Mouse (Mus musculus) CH12.LX (cell line): ENCODE results near the gene Cx3cl1. TPM values are rescaled to one million over a fixed set of nuclear protein-coding genes. Genes with fewer than 3 reads are reported as not detected.
A peak's percentile ranks its signal among the peaks of the same experiment; 100 is the strongest.

Experiments used
- DNase-seq: peaks from one replicate; pipeline ENCODE4 v3.0.0-alpha.2; 2013; ENCODE audit errors: extremely low read depth
- H3K27ac ChIP-seq: 2 replicates; pipeline ENCODE4 v1.5.1; 2012; ENCODE audit warnings: low read depth, mild to moderate bottlenecking, control low read depth, moderate library complexity; ENCODE audit not compliant: insufficient read depth
- H3K27me3 ChIP-seq: replicated peaks from 2 replicates; pipeline ENCODE3; 2012; ENCODE audit warnings: inconsistent platforms
- H3K36me3 ChIP-seq, 2 experiments: replicated peaks in 1 of 2; 2 replicates each; pipeline versions ENCODE3 to v1.6.1; 2012; ENCODE audit warnings: inconsistent platforms in 1 of 2, low read length in 1 of 2, mild to moderate bottlenecking in 1 of 2, mixed read lengths in 1 of 2, moderate library complexity in 1 of 2; ENCODE audit not compliant: control insufficient read depth in 1 of 2, insufficient read depth in 1 of 2
- H3K4me1 ChIP-seq, 2 experiments: 2 replicates each; pipeline ENCODE4 v1.6.1; 2012; ENCODE audit warnings: inconsistent platforms in 1 of 2, moderate library complexity in 1 of 2; ENCODE audit not compliant: insufficient read depth in 2 of 2, control insufficient read depth in 1 of 2
- H3K4me2 ChIP-seq: 2 replicates; pipeline ENCODE4 v1.6.1; 2012; ENCODE audit warnings: low read depth, mild to moderate bottlenecking, control low read depth; ENCODE audit not compliant: poor library complexity, insufficient read depth, severe bottlenecking
- H3K4me3 ChIP-seq, 3 experiments: fragments of 150-350 bp in 1 of 3; sonication (generic) in 1 of 3; replicated peaks in 1 of 3; 2 replicates each; pipeline versions ENCODE3 to v1.5.1; 2011 to 2012; ENCODE audit warnings: low read depth in 2 of 3, low read length in 2 of 3, mild to moderate bottlenecking in 2 of 3, moderate library complexity in 2 of 3, control low read depth in 1 of 3, improper control_type of control experiment in 1 of 3, inconsistent platforms in 1 of 3, mixed read lengths in 1 of 3; ENCODE audit not compliant: poor library complexity in 1 of 3
- H3K79me2 ChIP-seq: replicated peaks from 2 replicates; pipeline ENCODE4 v1.6.1; 2012; ENCODE audit warnings: mild to moderate bottlenecking, moderate library complexity; ENCODE audit not compliant: control insufficient read depth, poor library complexity, insufficient read depth, severe bottlenecking; ENCODE audit errors: extremely low read depth
- H3K9ac ChIP-seq: 2 replicates; pipeline ENCODE4 v1.6.1; 2012; ENCODE audit warnings: low read depth, mild to moderate bottlenecking, control low read depth, moderate library complexity; ENCODE audit not compliant: insufficient read depth
- H3K9me3 ChIP-seq: replicated peaks from 2 replicates; pipeline ENCODE3; 2012; ENCODE audit warnings: low read length, inconsistent platforms, mixed read lengths
- BHLHE40 ChIP-seq: IDR thresholded peaks from 2 replicates; pipeline ENCODE4 v1.6.1; 2011; ENCODE audit warnings: mild to moderate bottlenecking, low read depth, low read length, improper control_type of control experiment
- CHD2 ChIP-seq: IDR thresholded peaks from 2 replicates; pipeline ENCODE4 v1.6.1; 2011; ENCODE audit warnings: low read length, improper control_type of control experiment
- ELF1 ChIP-seq: IDR thresholded peaks from 2 replicates; pipeline ENCODE4 v1.6.1; 2014; ENCODE audit warnings: low read depth, mild to moderate bottlenecking, inconsistent platforms, low read length, improper control_type of control experiment
- EP300 ChIP-seq: IDR thresholded peaks from 2 replicates; pipeline ENCODE4 v1.6.1; 2011; ENCODE audit warnings: low read length, improper control_type of control experiment
- GABPA ChIP-seq: IDR thresholded peaks from 2 replicates; pipeline ENCODE4 v1.6.1; 2012; ENCODE audit warnings: low read depth, low read length, improper control_type of control experiment, inconsistent platforms; ENCODE audit not compliant: insufficient replicate concordance
- HCFC1 ChIP-seq: IDR thresholded peaks from 2 replicates; pipeline ENCODE4 v1.6.1; 2012; ENCODE audit warnings: low read depth, mild to moderate bottlenecking, inconsistent platforms, low read length, improper control_type of control experiment
- IRF4 ChIP-seq: IDR thresholded peaks from 2 replicates; pipeline ENCODE4 v1.6.1; 2014; ENCODE audit warnings: low read depth, mild to moderate bottlenecking, inconsistent platforms, low read length, improper control_type of control experiment
- JUND ChIP-seq: conservative IDR thresholded peaks from 2 replicates; pipeline ENCODE4 v1.6.1; 2011; ENCODE audit warnings: low read depth, low read length, improper control_type of control experiment
- KAT2A ChIP-seq: IDR thresholded peaks from 2 replicates; pipeline ENCODE4 v1.6.1; 2012; ENCODE audit warnings: low read length, improper control_type of control experiment, inconsistent platforms; ENCODE audit not compliant: insufficient replicate concordance
- MAFK ChIP-seq: IDR thresholded peaks from 2 replicates; pipeline ENCODE4 v1.6.1; 2011; ENCODE audit warnings: low read length, improper control_type of control experiment; ENCODE audit not compliant: insufficient replicate concordance
- MAX ChIP-seq: IDR thresholded peaks from 2 replicates; pipeline ENCODE4 v1.6.1; 2011; ENCODE audit warnings: low read length, improper control_type of control experiment
- MXI1 ChIP-seq: IDR thresholded peaks from 2 replicates; pipeline ENCODE4 v1.6.1; 2011; ENCODE audit warnings: mild to moderate bottlenecking, low read depth, low read length, improper control_type of control experiment
- MYC ChIP-seq: IDR thresholded peaks from 2 replicates; pipeline ENCODE4 v1.6.1; 2011; ENCODE audit warnings: low read depth, mild to moderate bottlenecking, improper control_type of control experiment, low read length
- NELFE ChIP-seq: IDR thresholded peaks from 2 replicates; pipeline ENCODE4 v1.6.1; 2011; ENCODE audit warnings: low read depth, low read length, improper control_type of control experiment
- POLR2A ChIP-seq: IDR thresholded peaks from 2 replicates; pipeline ENCODE4 v1.6.1; 2011; ENCODE audit warnings: low read depth, mild to moderate bottlenecking, improper control_type of control experiment, low read length
- SIN3A ChIP-seq: IDR thresholded peaks from 2 replicates; pipeline ENCODE4 v1.6.1; 2012; ENCODE audit warnings: low read length, improper control_type of control experiment, inconsistent platforms
- TBP ChIP-seq: conservative IDR thresholded peaks from 2 replicates; pipeline ENCODE4 v1.6.1; 2011; ENCODE audit warnings: low read depth, low read length, improper control_type of control experiment
- TCF12 ChIP-seq: IDR thresholded peaks from 2 replicates; pipeline ENCODE4 v1.6.1; 2014; ENCODE audit warnings: low read depth, mild to moderate bottlenecking, inconsistent platforms, low read length, improper control_type of control experiment
- UBTF ChIP-seq: IDR thresholded peaks from 2 replicates; pipeline ENCODE4 v1.6.1; 2012; ENCODE audit warnings: low read depth, mild to moderate bottlenecking, inconsistent platforms, low read length, improper control_type of control experiment, moderate library complexity
- ZMIZ1 ChIP-seq: IDR thresholded peaks from 2 replicates; pipeline ENCODE4 v1.6.1; 2012; ENCODE audit warnings: low read depth, mild to moderate bottlenecking, inconsistent platforms, low read length, improper control_type of control experiment
- dilution Hi-C: fragments of 300-500 bp; cut with MboI; formaldehyde crosslinking; loops from 2 replicates; pipeline ENCODE4 v1.14.3; 2020; ENCODE audit warnings: low sequenced_read_pairs; ENCODE audit not compliant: extremely low pct_unique_long_range_greater_than_20kb, extremely low pct_ligation_motif_present
- in situ Hi-C: fragments of 300-500 bp; cut with MboI; formaldehyde crosslinking; loops from 3 replicates; pipeline ENCODE4 v1.14.3; 2019; ENCODE audit warnings: low sequenced_read_pairs, low pct_ligation_motif_present, low pct_unique_long_range_greater_than_20kb, mixed read lengths
- polyA plus RNA-seq: library from polyadenylated mRNA; unstranded; fragments of >175 nt; gene quantifications from 2 replicates; pipeline ENCODE4 v1.2.1, GENCODE M21; 2012; ENCODE audit warnings: low read depth; ENCODE audit not compliant: insufficient read length
- total RNA-seq, 2 experiments: library from RNA; depleted of rRNA; stranded (reverse); fragments of 300-350 nt in 1 of 2; fragments of >200 nt in 1 of 2; gene quantifications; 2 replicates each; pipeline ENCODE4 v1.2.3; 2012 to 2014

The Cx3cl1 gene
- total and polyA plus RNA-seq, 3 experiments: 0.19 to 4.2 (median 3.7) TPM

DNA sequence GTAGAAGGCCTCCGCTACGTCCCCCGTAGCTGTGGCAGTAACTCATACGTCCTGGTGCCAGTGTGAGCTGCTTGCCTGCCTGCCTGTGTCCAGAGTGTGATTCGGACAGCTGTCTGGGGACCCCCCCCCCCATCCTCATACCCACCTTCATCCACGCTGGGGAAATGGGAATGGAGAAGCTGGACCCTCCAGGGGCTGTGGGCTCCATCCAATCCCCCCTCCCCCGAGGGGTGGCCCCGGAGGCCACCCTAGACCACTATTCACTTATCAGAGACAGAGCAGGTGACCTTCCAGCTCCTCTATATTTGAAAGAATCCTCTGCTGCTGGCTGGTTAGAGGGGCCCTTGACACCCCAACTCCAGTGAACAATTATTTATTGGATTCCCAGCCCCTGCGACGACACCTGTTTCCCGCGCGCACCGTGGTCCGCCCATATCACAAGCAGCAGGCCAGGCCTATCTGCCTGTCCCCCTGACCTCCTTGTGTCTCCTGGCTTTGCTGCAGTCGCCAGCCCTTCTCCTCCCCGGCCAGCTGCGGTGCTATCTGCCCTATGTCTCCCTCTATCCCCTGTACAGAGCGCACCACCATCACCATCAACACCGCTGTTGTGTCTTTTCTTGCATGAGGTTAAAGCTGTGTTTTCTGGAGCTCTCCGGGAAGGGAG lies 8.8 kb downstream of the Cx3cl1 start:
- peaks cover 32 to 67% of the 10 kb centered on the region in 2 experiments for H3K4me1 ChIP-seq
- peaks cover 2% of the 10 kb centered on the region; the same call in 1 of the 2 replicates for H3K79me2 ChIP-seq
- no peaks in the 10 kb centered on the region for H3K9me3 ChIP-seq
- peak; percentile 40; the same call in 1 of the 2 replicates for TF ChIP-seq NELFE
- TF ChIP-seq HCFC1: peak; percentile 19; the same call in 1 of the 2 replicates
- peak; percentile 40; the same call in 1 of the 2 replicates for TF ChIP-seq TCF12
- TF ChIP-seq KAT2A: no peak
- no peak; the same call in 1 of the 2 replicates for TF ChIP-seq ZMIZ1
- H3K36me3 ChIP-seq: peaks cover 0 to 15% of the 10 kb centered on the region in 2 experiments
- in situ Hi-C loops (loop anchor here (5.0 kb wide), 2 partner anchors 38 to 73 kb away; no protein-coding TSS in a partner anchor), dilution Hi-C loops (no loop called here)
- H3K27ac ChIP-seq: peak overlapping the region; percentile 97
- H3K4me3 ChIP-seq: peak overlapping the region; percentile 72 to 84 (median 78)
- no peak for DNase-seq
- H3K4me2 ChIP-seq: peak overlapping the region; percentile 80
- H3K27me3 ChIP-seq: no peaks in the 10 kb centered on the region
- peak overlapping the region; percentile 97 for H3K9ac ChIP-seq

DNA sequence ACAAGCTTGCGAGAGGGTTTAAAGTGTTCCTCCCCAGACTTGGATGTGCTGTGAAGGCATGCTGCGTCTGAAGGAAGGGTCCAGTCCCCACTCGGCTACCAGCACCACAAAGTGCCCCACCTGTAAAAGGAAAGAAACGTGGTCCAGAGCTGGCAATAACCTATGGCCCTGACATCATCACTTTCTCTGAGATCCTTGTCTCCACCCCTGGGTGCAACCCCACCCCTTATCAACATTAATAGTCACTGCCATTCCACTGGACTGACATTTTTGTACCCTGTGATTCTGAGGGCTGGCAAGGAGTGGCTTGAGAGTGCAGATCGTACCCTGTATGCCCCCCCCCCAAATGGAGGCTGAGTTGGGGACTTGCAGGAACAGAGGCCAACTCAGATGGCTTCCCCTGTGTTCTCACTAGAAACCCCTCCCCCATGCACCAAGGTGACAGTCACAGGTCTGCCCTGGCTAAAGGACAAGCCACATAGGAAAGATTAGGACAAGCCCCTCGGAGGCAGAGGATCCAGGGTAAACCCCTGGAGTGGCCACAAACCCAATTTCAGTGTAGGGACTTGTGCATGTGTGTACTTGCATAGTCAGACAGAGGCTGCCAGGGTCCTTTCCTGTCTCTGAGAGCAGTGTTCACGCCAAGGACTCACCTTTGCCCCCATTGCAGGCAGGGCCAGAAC lies 9.5 kb downstream of the Cx3cl1 start:
- peaks cover 32 to 67% of the 10 kb centered on the region in 2 experiments for H3K4me1 ChIP-seq
- in situ Hi-C loops: loop anchor here (5.0 kb wide), 2 partner anchors 39 to 74 kb away; no protein-coding TSS in a partner anchor
- H3K4me3 ChIP-seq: peak overlapping the region; percentile 72 to 84 (median 78)
- peaks cover 2% of the 10 kb centered on the region; the same call in 1 of the 2 replicates for H3K79me2 ChIP-seq
- dilution Hi-C loops: no loop called here
- no peaks in the 10 kb centered on the region for H3K27me3 ChIP-seq
- peak; percentile 79 for DNase-seq
- TF ChIP-seq CHD2 (peak; percentile 44; the same call in 1 of the 2 replicates), ELF1 (no peak), UBTF (peak; percentile 45; the same call in 1 of the 2 replicates), JUND (0 out of 2 replicates have a peak, but pooled peaks have one; percentile 33), SIN3A (no peak; the same call in 1 of the 2 replicates), MYC (peak; percentile 92), TCF12 (peak; percentile 57; the same call in 1 of the 2 replicates), MAX (peak; percentile 61; the same call in 1 of the 2 replicates), MAFK (no peak), NELFE (peak; percentile 63; the same call in 1 of the 2 replicates), POLR2A (peak; percentile 80), IRF4 (no peak), EP300 (peak; percentile 9; the same call in 1 of the 2 replicates), TBP (peak; percentile 87), GABPA (no peak), KAT2A (0 out of 2 replicates have a peak, but pooled peaks have one; percentile 20), MXI1 (peak; percentile 71; the same call in 1 of the 2 replicates), BHLHE40 (peak; percentile 36; the same call in 1 of the 2 replicates)
- TF ChIP-seq, all 38 proteins: peak for 13
- H3K4me2 ChIP-seq: peak overlapping the region; percentile 80
- H3K9ac ChIP-seq: peak overlapping the region; percentile 97
- H3K9me3 ChIP-seq: no peaks in the 10 kb centered on the region
- peak overlapping the region; percentile 97 for H3K27ac ChIP-seq
- peaks cover 0 to 10% of the 10 kb centered on the region in 2 experiments for H3K36me3 ChIP-seq
